Mouse (Mus musculus): ENCODE data around the gene Stx1b. TPM values are rescaled to one million over a fixed set of nuclear protein-coding genes. Genes with fewer than 3 reads are reported as not detected.
"Not testable (repeated sequence)": the region's sequence is repeated elsewhere in the genome, so short reads cannot be mapped to it uniquely, and the experiment has no call there.

Stx1b gene
- 7.8 and 9.9 TPM in 2 replicates for total RNA-seq (2021)
- long read RNA-seq, experiment 1, partial matches to known transcripts: 1 of 3 reads
- long read RNA-seq, experiment 1, other reads (novel, unspliced or antisense): 2 of 3 reads
- long read RNA-seq, experiment 2, partial matches to known transcripts: 0 of 4 reads
- long read RNA-seq, experiment 2, other reads (novel, unspliced or antisense): 4 of 4 reads

GRCm38 (mm10) chr7:127824176-127824871 lies at the start of gene Stx1b, which contains the start of gene Stx4a:
Stx1b (minus strand) TSS chr7:127824549.
Stx4a (plus strand) TSS chr7:127824294.
- DNase-seq: peak; percentile 58

- no peak for DNase-seq
Measured at GRCm38 (mm10) chr7:127870136-127870821, 45.9 kb upstream of the Stx1b start.

- DNase-seq: no peak
Measured at GRCm38 (mm10) chr7:127869149-127869810, 44.9 kb upstream of the Stx1b start.

- no peak for DNase-seq
Measured at GRCm38 (mm10) chr7:127867641-127868040, 43.3 kb upstream of the Stx1b start.

GRCm38 (mm10) chr7:127866434-127866833 lies 42.1 kb upstream of the Stx1b start:
- no peak for DNase-seq

- no peak for DNase-seq
Measured at GRCm38 (mm10) chr7:127858258-127858657, 33.9 kb upstream of the Stx1b start.

- DNase-seq: no peak
Measured at GRCm38 (mm10) chr7:127850906-127851305, 26.6 kb upstream of the Stx1b start.

GRCm38 (mm10) chr7:127849973-127850875 lies 25.9 kb upstream of the Stx1b start:
- no peak for DNase-seq

- DNase-seq: peak; percentile 88
Measured at GRCm38 (mm10) chr7:127842001-127842718, 17.8 kb upstream of the Stx1b start.

- DNase-seq: peak; percentile 97
Measured at GRCm38 (mm10) chr7:127841340-127842000, 17.1 kb upstream of the Stx1b start.

- DNase-seq: peak; percentile 72
Measured at GRCm38 (mm10) chr7:127840886-127841285, 16.5 kb upstream of the Stx1b start.

- DNase-seq: not testable (repeated sequence)
Measured at GRCm38 (mm10) chr7:127840031-127840430, 15.7 kb upstream of the Stx1b start.

GRCm38 (mm10) chr7:127837878-127838277 lies 13.5 kb upstream of the Stx1b start:
- DNase-seq: not testable (repeated sequence)

- DNase-seq: no peak
Measured at GRCm38 (mm10) chr7:127837473-127837872, 13.1 kb upstream of the Stx1b start.

GRCm38 (mm10) chr7:127835550-127835949 lies 11.2 kb upstream of the Stx1b start:
- no peak for DNase-seq

GRCm38 (mm10) chr7:127823236-127824171 lies 845 bp downstream of the Stx1b start:
- no peak for DNase-seq

GRCm38 (mm10) chr7:127822494-127822893 lies 1.9 kb downstream of the Stx1b start:
- DNase-seq: no peak

GRCm38 (mm10) chr7:127820836-127821509 lies 3.4 kb downstream of the Stx1b start:
- peak; percentile 26 for DNase-seq

- DNase-seq: no peak
Measured at GRCm38 (mm10) chr7:127817776-127818175, 6.6 kb downstream of the Stx1b start.
